20 mouse cellular contexts compared by ENCODE assay signal in genomic region chr6:140523600-140523999, GRCm38 (mm10).
"Had no signal": no experiment of that assay in that cellular context is flagged by ENCODE, and none has a peak within 500 bp of the region (broad histone marks: within the 10 kb centered on the region; RNA-seq: fewer than 3 reads in every experiment).

No protein-coding gene starts in this region.

- H3K27ac ChIP-seq: limb, embryonic 13.5 days; liver, embryonic 13.5 days; midbrain, embryonic 10.5 days; neural tube, embryonic 12.5 days; neural tube, embryonic 15.5 days; stomach, embryonic 15.5 days had no signal

- H3K9me3 ChIP-seq: limb, embryonic 13.5 days; liver, embryonic 13.5 days; megakaryocyte, embryonic 14.5 days; midbrain, embryonic 10.5 days; neural tube, embryonic 12.5 days; neural tube, embryonic 15.5 days; stomach, embryonic 15.5 days had no signal

- H3K4me3 ChIP-seq: limb, embryonic 13.5 days; liver, embryonic 13.5 days; megakaryocyte, embryonic 14.5 days; midbrain, embryonic 10.5 days; neural tube, embryonic 12.5 days; neural tube, embryonic 15.5 days; stomach, embryonic 15.5 days had no signal

- H3K36me3 ChIP-seq: liver, embryonic 13.5 days had no signal

- H3K27me3 ChIP-seq: limb, embryonic 13.5 days; liver, embryonic 13.5 days; megakaryocyte, embryonic 14.5 days; neural tube, embryonic 12.5 days; neural tube, embryonic 15.5 days; stomach, embryonic 15.5 days had no signal

- H3K4me2 ChIP-seq: limb, embryonic 13.5 days; liver, embryonic 13.5 days; neural tube, embryonic 12.5 days; neural tube, embryonic 15.5 days; stomach, embryonic 15.5 days had no signal

- H3K9ac ChIP-seq: limb, embryonic 13.5 days; liver, embryonic 13.5 days; neural tube, embryonic 12.5 days; neural tube, embryonic 15.5 days; stomach, embryonic 15.5 days had no signal

- DNase-seq: kidney, adult 18-20 months; kidney, adult 9 months; kidney, postnatal 14 days; kidney, postnatal 4 days; left cerebral cortex, postnatal 4 days; liver, embryonic 13.5 days; lung, adult 2 months; lung, postnatal 14 days; lung, postnatal 4 days; midbrain, embryonic 14.5 days; retina, postnatal 1 day; right cerebral cortex, postnatal 25 days; spleen, adult 18-20 months; thymus, postnatal 36 days had no signal
